Mouse (Mus musculus): Measurements from ENCODE around the gene Gm7233. TPM values are rescaled to one million over a fixed set of nuclear protein-coding genes. Genes with fewer than 3 reads are reported as not detected.
"Not testable (repeated sequence)": the region's sequence is repeated elsewhere in the genome, so short reads cannot be mapped to it uniquely, and the experiment has no call there.

Gene Gm7233
- not detected in 2 replicates for polyA plus RNA-seq (2014; fragmentation: Nextera tagmentation; extraction: Ambion mirVana)

DNA sequence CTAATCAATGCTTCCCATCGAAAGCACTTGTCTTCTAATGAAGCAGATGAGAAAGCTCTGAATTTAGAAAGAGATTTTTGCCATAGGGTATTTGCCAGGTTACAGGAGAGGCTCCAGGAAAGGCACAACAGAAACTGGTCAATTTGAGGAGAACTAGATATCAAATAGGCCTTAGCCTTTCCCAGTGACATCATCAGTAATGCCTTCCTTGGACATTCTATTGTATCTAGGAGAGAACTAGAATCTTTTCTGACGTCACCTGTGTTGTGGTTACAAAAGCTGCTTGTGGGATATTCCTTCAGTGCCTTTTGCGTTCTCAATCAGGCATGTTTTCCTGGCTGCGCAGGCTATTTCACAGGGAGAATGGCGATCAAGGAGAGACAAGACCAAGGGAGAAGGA is at the start of gene Gm7233:
TSS of gene Gm7233 (plus strand) at position 301 of the 400 bp plus-strand sequence.
- not testable (repeated sequence) for H3K4me1 ChIP-seq (ENCODE audit: control insufficient read depth, insufficient read depth, low read length); H3K27me3 ChIP-seq (ENCODE audit: control insufficient read depth, insufficient read depth, low read length); H3K27ac ChIP-seq (ENCODE audit: low read depth, low read length); H3K4me3 ChIP-seq (ENCODE audit: low read depth, low read length); H3K36me3 ChIP-seq (ENCODE audit: control insufficient read depth, insufficient read depth, low read length); ATAC-seq (ENCODE audit: low read depth); H3K9ac ChIP-seq (replicated peaks; ENCODE audit: low read depth, low read length); H3K4me2 ChIP-seq (ENCODE audit: low read depth, low read length); H3K9me3 ChIP-seq (ENCODE audit: control insufficient read depth, low read length)
- 92% methylated on average over 4 of the region's 5 CpGs for WGBS

- 81% methylated on average over 4 of the region's 4 CpGs for WGBS
These were observed 12.5 kb upstream of the Gm7233 start for GRCm38 (mm10) chr14:43167189-43167588.

GRCm38 (mm10) chr14:43167942-43168341 is 11.7 kb upstream of the Gm7233 start:
- ATAC-seq (ENCODE audit: low read depth); H3K4me2 ChIP-seq (ENCODE audit: low read depth, low read length); H3K9me3 ChIP-seq (ENCODE audit: control insufficient read depth, low read length); H3K4me3 ChIP-seq (ENCODE audit: low read depth, low read length); H3K36me3 ChIP-seq (ENCODE audit: control insufficient read depth, insufficient read depth, low read length); H3K4me1 ChIP-seq (ENCODE audit: control insufficient read depth, insufficient read depth, low read length); H3K27ac ChIP-seq (ENCODE audit: low read depth, low read length); H3K9ac ChIP-seq (replicated peaks; ENCODE audit: low read depth, low read length); H3K27me3 ChIP-seq (ENCODE audit: control insufficient read depth, insufficient read depth, low read length): not testable (repeated sequence)
- no CpG with 5 or more reads among the region's 10 CpGs for WGBS

More at GRCm38 (mm10) chr14:43167189-43167588, 12.5 kb upstream of the Gm7233 start:
- ATAC-seq (ENCODE audit: low read depth); H3K4me1 ChIP-seq (ENCODE audit: control insufficient read depth, insufficient read depth, low read length); H3K9me3 ChIP-seq (ENCODE audit: control insufficient read depth, low read length); H3K36me3 ChIP-seq (ENCODE audit: control insufficient read depth, insufficient read depth, low read length); H3K9ac ChIP-seq (replicated peaks; ENCODE audit: low read depth, low read length); H3K4me3 ChIP-seq (ENCODE audit: low read depth, low read length); H3K27ac ChIP-seq (ENCODE audit: low read depth, low read length); H3K27me3 ChIP-seq (ENCODE audit: control insufficient read depth, insufficient read depth, low read length); H3K4me2 ChIP-seq (ENCODE audit: low read depth, low read length): not testable (repeated sequence)

DNA sequence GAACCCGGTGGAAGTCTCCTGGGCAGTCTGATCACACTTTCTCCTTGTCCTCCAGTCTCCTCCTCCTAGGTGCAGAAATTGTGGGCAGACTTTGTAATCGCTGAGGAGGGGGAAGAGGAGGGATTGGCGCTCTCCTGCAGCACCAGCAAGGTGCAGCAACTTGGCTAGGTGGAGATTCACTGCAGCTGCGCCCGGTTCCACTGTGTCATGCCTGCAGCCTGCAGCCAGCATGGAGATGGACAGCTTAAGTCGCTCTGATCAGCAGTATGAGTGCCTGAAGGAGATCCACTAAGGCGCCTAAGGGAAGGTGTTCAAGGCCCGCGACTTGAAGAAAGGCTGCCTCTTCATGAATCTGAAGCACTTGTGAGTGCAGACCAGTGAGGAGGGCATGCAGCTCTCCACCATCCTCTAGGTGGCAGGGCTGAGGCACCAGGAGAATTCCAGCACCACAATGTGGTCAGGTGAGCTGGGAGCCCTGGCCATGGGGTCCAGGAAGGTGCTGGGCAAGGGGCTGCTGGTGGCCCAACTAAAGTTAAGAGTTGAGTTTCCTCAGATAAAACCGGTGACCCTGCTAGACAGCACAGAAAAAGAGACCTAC is 11.0 kb upstream of the Gm7233 start:
- not testable (repeated sequence) for H3K9ac ChIP-seq (replicated peaks; ENCODE audit: low read depth, low read length); H3K27ac ChIP-seq (ENCODE audit: low read depth, low read length); H3K4me2 ChIP-seq (ENCODE audit: low read depth, low read length); H3K36me3 ChIP-seq (ENCODE audit: control insufficient read depth, insufficient read depth, low read length); H3K4me3 ChIP-seq (ENCODE audit: low read depth, low read length); H3K4me1 ChIP-seq (ENCODE audit: control insufficient read depth, insufficient read depth, low read length); ATAC-seq (ENCODE audit: low read depth); H3K9me3 ChIP-seq (ENCODE audit: control insufficient read depth, low read length); H3K27me3 ChIP-seq (ENCODE audit: control insufficient read depth, insufficient read depth, low read length)
- 6% methylated on average over 1 of the region's 10 CpGs for WGBS

- H3K27ac ChIP-seq (ENCODE audit: low read depth, low read length); H3K9ac ChIP-seq (replicated peaks; ENCODE audit: low read depth, low read length); H3K36me3 ChIP-seq (ENCODE audit: control insufficient read depth, insufficient read depth, low read length); H3K4me2 ChIP-seq (ENCODE audit: low read depth, low read length); H3K9me3 ChIP-seq (ENCODE audit: control insufficient read depth, low read length); H3K4me1 ChIP-seq (ENCODE audit: control insufficient read depth, insufficient read depth, low read length); H3K4me3 ChIP-seq (ENCODE audit: low read depth, low read length); ATAC-seq (ENCODE audit: low read depth); H3K27me3 ChIP-seq (ENCODE audit: control insufficient read depth, insufficient read depth, low read length): not testable (repeated sequence)
- WGBS = 91% methylated on average over 2 of the region's 4 CpGs
These were observed 55.5 kb downstream of the Gm7233 start, which contains the start of gene Gm8122 for GRCm38 (mm10) chr14:43235204-43235603. Gm8122 (minus strand) TSS chr14:43235304.

Other genes starting within 250 kb of the Gm7233 start
- gene Gm8082, start 186.2 kb upstream of the Gm7233 start, polyA plus RNA-seq (2014; fragmentation: Nextera tagmentation; extraction: Ambion mirVana) = not detected in 2 replicates
- not detected in 2 replicates for gene Gm10376, start 164.2 kb upstream of the Gm7233 start, polyA plus RNA-seq (2014; fragmentation: Nextera tagmentation; extraction: Ambion mirVana)
- not detected in 2 replicates for gene Gm8094, start 103.2 kb upstream of the Gm7233 start, polyA plus RNA-seq (2014; fragmentation: Nextera tagmentation; extraction: Ambion mirVana)
- not detected in 2 replicates for gene Gm8104, start 79.3 kb upstream of the Gm7233 start, polyA plus RNA-seq (2014; fragmentation: Nextera tagmentation; extraction: Ambion mirVana)
- not detected in 2 replicates for gene Gm8122, start 55.4 kb downstream of the Gm7233 start, polyA plus RNA-seq (2014; fragmentation: Nextera tagmentation; extraction: Ambion mirVana)
- gene Gm8126, start 78.8 kb downstream of the Gm7233 start, polyA plus RNA-seq (2014; fragmentation: Nextera tagmentation; extraction: Ambion mirVana) = not detected in 2 replicates
- gene Gm9732, start 95.2 kb downstream of the Gm7233 start, polyA plus RNA-seq (2014; fragmentation: Nextera tagmentation; extraction: Ambion mirVana) = 0.17 TPM in 1 of 2 replicates, not detected in the other
- gene Gm8127, start 114.0 kb downstream of the Gm7233 start, polyA plus RNA-seq (2014; fragmentation: Nextera tagmentation; extraction: Ambion mirVana) = not detected in 2 replicates
- not detected in 2 replicates for gene 1700001F09Rik, start 167.9 kb downstream of the Gm7233 start, polyA plus RNA-seq (2014; fragmentation: Nextera tagmentation; extraction: Ambion mirVana)
- not detected in 2 replicates for gene Gm8138, start 236.5 kb downstream of the Gm7233 start, polyA plus RNA-seq (2014; fragmentation: Nextera tagmentation; extraction: Ambion mirVana)